Mouse (Mus musculus) heart, postnatal 10 days (tissue): ENCODE data around the gene Ugt1a9. TPM values are rescaled to one million over a fixed set of nuclear protein-coding genes. Genes with fewer than 3 reads are reported as not detected.
"Not testable (repeated sequence)": the region's sequence is repeated elsewhere in the genome, so short reads cannot be mapped to it uniquely, and the experiment has no call there.

Source experiments
- DNase-seq, 2 experiments: peaks; one replicate each; pipeline ENCODE4 v3.0.0; 2021
- intact Hi-C: fragments of 180-260 bp; cut with DNase I; formaldehyde crosslinking; loops from one replicate; pipeline ENCODE4 v1.15.1; 2025
- total RNA-seq, 2 experiments: library from RNA; stranded (reverse); gene quantifications; 2 replicates each; pipeline ENCODE4 v1.2.3; 2021

The Ugt1a9 gene
- total RNA-seq, 2 experiments from 2014 or later = not detected

DNA sequence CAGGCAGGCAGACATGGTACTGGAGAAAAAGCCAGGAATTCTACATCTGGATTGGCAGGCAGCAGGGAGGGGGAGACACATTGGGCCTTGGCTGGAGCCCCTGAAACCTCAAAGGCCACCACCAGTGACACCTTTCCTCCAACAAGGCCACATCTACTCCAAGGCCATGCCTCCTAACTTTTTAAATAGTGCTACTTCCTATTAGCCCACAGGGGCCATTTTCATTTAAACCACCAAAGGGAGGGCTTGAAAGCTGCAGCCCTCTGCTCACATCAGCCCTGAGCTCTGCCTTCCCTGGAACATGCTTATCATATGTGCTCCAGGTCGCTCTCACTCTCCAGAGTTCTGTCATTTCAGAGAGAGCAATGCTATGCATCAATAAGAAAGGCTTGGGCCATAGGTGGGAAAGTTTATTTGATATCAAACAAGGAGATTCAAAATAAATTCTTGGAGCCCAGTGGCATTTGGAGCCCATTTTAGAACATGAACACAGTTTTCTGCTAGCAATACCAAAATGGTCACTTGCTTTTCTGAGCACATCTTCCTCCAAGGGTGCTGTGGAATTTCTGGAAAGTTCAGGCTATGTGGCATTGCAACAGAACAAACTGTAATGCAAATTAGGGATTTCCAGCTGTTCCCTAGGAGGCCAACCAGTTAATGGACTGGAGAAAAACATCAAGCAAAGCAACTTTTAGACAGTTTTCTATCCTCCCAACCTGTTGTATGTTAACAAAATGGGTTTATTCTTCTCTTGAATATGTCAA, 34.2 kb downstream of the Ugt1a9 start:
- intact Hi-C loops = no loop called here

DNA sequence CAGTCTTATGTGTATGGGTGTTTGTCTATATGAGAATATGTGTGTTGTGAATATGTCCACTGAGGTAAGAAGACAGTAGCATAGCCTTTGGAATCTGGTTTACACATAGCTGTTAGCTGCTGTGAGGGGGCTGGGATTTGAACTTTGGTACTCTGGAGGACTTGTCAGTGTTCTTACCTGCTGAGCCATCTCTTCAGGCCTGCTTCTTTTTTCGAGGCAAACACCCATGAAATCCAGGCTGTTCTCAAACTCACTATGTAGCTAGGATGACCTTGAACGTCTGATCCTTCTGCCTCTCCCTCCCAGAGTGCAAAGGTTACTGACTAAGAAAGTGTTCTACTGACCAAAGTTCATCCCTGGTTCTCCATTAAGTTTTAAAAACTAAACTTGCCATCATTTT, 35.1 kb downstream of the Ugt1a9 start:
- no peak for DNase-seq

More for the DNA sequence above, 34.2 kb downstream of the Ugt1a9 start:
- no peak for DNase-seq

DNA sequence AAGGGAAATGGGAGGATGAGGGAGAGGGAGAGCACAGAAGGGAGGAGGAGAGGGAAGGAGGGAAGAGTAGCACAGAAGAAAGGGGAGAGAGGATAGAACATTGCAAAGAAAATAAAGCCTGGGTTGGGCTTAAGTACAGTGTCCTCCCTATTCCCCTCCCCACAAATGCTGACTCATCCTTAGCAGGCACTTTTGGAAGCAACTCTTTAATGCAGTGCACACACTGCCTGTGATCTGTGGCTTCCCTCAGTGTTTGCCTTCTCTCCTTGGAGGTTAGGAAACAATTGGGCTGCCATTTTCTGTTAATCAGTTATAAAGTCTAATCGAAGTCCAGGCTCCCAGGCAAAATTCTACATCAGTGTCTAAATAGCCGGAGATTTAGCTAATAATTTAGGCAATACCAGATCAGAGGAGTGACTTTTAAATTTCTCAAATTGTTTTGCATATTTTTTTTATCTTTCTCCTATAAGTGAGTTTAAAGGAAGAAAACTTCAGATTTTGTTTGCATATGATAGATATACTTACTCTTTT, 38.5 kb downstream of the Ugt1a9 start:
- DNase-seq, intact Hi-C loops: not testable (repeated sequence)

More for the DNA sequence above, 35.1 kb downstream of the Ugt1a9 start:
- intact Hi-C loops = no loop called here

DNA sequence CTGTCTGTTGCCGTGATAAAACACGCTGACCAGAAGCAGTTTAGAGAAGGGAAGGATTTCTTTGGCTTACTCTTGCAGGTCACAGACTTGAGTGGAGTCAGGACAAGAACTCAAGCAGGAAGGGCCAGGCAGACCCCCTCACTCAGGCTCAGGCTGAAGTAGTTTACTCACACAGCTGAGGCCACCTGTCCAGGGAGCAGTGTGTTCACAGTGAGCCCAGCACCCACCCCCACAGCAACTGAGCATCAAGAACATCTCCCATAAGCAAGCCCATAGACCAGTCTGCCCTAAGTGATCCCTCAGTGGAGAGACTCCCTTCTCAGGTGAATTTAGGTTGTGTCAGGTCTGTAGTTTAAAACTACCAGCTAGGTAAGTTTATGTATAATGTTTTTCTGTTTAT, 39.0 kb downstream of the Ugt1a9 start:
- intact Hi-C loops = not testable (repeated sequence)

DNA sequence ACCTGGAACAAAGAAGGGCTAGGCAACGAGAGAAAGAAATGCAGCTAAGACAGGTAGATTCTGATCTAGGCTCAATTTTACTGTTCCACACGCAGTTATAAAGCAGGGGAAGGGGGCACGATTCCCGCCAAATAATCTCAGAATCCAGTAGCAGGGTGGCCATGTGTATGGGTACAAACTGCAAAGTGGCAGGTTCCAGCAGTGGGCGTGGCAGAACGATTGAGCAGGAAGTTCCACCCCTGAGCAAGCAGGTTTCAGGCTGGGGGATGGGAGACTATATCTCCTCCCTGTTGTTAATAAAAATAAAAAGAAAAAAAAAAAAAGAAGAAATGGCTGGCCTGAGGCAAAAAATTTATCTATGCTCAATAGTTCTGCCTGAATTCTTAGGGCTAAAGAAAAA, 42.2 kb downstream of the Ugt1a9 start:
- intact Hi-C loops, DNase-seq: not testable (repeated sequence)

More for the DNA sequence above, 39.0 kb downstream of the Ugt1a9 start:
- not testable (repeated sequence) for DNase-seq

DNA sequence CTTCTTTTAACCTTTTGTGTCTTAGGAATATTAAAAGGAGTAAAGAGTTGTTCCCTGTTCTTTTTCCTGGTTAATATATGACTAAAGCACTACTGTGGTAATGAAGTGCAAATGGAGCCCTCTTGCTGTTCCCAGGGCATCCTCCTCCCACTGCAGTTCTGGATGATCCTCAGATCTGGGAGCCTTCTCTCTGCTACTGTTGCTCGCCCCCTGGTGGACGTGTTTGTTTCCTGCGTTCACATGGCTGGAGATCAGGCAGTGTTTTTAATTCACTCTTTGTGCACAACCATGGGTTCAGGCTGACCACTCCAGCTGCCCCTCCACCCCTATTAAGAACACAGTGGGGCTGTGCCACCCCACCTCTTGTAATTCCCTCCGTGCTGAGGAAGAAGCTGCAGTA, 50.0 kb downstream of the Ugt1a9 start:
- DNase-seq, intact Hi-C loops: not testable (repeated sequence)

DNA sequence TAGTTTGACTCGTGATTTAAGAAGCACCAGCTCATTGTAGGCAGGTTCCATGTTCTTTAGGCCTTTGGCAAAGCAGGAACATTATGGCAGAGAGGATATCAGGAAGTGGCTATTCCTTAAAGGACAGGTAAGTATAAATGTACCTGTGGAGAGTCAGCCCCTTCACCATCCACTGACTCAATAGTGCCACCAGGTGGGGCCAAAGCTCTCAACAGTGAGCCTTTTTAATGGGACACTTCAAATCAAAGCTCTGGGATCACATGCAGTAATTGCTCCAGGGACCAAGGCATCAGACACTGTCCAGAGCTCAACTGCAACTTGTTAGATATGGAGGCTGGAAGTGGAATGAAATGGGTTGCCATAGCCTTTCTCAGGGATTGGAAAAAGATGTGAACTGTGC, 50.9 kb downstream of the Ugt1a9 start:
- intact Hi-C loops, DNase-seq: not testable (repeated sequence)

DNA sequence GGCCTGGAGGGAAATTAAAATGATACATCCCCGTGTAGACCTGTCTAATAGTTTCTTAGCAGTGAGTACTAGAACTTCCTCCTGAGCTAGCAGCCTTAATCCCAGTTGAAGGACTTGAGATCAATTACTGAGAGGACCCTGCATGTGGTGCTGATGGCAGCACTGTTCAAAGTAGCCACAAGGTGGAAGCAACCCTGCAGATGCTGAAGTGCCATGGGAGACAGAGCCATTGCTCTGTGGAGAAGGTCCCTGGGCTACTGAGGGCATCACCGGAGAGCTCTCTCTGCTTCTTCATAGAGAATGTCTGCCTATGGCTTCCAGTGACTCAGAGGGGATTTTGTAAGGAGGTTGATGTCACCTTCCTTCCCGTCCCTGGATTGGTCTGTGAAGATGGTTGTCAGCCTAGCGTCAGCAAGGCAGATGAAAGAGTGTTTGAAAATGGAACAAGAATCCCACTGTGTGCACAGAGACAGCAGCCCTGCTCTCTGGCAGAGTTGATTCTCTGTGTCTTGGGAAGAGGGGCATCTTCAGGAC, 55.3 kb downstream of the Ugt1a9 start:
- intact Hi-C loops, DNase-seq: not testable (repeated sequence)

DNA sequence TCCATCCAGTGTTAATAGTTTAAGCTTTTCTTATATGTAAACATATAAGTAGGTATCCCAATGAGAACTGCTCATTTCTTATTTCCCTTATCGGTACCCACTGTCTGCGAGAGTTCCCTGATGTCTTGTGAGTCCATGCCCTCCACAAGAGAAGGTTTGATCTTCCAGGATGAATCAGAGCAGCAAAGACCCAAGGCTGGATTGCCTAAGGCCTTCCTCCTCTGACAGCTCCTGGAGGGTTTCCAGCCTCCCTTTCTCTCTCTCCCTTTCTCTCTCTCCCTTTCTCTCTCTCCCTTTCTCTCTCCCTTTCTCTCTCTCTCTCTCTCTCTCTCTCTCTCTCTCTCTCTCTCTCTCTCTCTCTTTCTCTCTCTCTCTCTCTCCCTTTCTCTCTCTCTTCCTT, 58.5 kb downstream of the Ugt1a9 start:
- intact Hi-C loops, DNase-seq: not testable (repeated sequence)

DNA sequence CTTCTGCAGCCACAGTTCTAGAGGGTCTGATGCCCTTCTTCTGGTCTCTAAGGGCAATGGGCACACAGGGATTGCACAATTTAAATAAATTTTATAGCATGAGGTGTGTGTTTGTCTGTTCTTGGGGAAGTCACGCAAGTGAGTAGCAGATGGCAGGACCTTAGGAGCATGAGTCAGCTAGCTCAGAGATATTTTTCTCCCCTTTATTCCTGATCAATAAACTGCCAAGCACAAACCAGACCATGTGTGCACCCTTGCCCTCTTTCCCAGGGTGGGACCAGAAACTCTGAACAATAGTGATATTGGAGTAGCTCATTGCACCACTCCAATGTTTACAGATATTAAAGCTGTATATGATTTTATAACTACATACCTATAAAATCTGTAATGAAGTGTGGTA, 59.6 kb downstream of the Ugt1a9 start:
- intact Hi-C loops, DNase-seq: not testable (repeated sequence)

DNA sequence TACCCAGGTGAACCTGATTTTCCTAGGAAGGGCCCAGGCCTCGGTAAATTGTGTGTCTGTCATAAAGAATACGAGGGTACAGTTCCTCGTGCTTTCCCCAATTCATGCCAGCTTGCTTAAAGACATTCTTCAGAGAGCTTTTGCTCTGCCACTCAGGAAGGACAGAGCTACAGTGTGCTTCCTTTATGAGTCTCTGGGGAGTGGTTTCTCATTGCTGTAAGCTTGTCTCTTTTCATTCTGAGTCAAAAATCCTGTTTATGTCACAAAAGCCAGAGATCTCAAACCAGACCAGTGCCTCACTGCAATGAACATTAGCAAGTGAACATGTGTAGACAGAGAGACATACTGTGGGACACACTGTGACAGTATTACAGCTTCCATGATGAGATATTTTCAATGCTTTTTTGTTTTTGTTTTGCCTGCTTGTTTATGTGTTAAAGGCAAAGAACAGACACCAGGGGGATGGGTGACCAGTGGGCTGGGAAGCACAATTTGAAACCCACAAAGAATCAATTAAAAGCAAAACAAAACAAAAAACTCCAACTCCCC, 63.4 kb downstream of the Ugt1a9 start:
- intact Hi-C loops = no loop called here
- DNase-seq = no peak

DNA sequence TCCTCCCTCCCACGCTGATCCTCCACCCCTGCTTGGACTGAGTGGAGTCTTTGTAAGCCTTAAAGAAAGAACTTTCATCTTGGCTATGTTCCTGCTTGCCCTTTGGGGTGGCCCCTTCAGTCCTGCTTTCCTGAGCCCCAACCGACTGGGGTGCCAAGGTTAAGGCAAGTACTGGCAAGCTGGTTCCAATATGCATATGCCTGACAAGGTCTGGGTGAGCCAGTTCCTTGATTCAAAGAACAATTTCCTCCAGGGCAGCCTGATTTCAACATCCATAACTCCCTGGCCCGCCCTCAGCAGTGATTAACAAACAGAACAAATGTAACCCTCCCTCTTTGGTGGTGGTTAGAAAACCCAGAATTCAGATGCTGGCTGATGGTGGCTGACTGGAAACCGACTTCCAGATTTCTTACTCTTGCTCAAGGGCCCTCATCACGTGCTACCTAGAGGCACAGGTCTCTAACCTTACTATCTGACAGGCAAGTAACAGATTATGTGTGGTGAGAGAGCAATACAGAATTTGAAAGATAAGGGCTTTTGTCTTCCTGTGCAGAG, 63.9 kb downstream of the Ugt1a9 start, which contains the start of gene Ugt1a6a:
TSS of gene Ugt1a6a (plus strand) at position 353 of the 555 bp plus-strand sequence.
- DNase-seq = peak; percentile 20 to 22
- intact Hi-C loops = not testable (repeated sequence)

DNA sequence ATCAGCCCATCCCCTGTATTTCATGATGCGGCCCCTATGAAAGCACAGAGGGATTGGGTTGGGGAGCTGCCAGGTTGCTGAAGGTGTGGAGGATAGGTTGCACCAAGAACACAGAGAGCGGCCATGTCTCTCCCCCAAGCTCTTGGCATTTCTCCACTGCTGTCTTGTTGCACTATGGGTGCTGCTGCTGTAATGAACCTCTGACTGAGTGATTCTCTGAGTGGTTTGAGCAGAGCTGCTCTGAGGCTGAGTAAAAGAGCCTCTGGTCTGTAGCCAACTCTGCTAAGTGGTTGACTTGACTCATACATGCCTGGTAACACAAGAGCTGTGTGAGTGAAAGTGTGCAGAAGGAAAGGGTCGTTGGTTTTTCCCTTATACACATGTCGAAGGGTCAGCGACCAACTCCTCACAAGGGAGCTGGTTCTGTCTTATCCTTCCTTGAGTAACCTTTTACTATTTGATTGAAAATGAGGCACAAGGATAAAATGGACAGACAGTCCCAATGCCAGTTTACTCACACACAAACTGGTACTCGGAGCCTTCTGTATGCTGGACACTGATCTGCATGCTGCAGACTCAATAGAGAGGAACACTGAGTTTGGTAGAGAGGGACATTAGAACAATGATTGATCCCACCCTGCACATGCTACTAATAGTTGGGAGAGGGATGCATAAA, 64.8 kb downstream of the Ugt1a9 start:
- intact Hi-C loops, DNase-seq: not testable (repeated sequence)

DNA sequence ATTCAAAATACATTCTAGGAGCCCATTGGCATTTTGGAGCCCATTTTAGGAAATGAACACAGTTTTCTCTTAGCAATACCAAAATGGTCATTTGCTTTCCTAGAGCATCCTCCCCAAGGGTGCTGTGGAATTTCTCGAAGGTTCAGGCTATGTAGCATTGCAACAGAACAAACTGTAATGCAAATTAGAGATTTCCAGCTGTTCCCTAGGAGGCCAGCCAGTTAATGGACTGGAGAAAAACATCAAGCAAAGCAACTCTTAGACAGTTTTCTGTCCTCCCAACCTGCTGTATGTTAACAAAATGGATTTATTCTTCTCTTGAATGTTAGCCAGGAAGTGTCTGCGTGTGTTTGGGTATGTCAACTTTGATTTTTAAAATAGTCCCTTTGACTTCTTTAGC, 66.0 kb downstream of the Ugt1a9 start:
- intact Hi-C loops = no loop called here
- DNase-seq = peak; percentile 27 to 33

DNA sequence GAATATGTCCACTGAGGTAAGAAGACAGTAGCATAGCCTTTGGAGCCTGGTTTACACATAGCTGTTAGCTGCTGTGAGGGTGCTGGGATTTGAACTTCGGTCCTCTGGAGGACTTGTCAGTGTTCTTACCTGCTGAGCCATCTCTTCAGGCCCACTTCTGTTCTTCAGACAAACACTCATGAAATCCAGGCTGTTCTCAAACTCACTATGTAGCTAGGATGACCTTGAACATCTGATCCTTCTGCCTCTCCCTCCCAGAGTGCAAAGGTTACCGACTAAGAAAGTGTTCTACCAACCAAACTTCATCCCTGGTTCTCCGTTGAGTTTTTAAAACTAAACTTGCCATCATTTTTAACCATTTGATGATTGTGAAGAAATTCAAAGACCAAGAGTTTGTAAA, 66.7 kb downstream of the Ugt1a9 start:
- no peak for DNase-seq
- intact Hi-C loops = no loop called here

DNA sequence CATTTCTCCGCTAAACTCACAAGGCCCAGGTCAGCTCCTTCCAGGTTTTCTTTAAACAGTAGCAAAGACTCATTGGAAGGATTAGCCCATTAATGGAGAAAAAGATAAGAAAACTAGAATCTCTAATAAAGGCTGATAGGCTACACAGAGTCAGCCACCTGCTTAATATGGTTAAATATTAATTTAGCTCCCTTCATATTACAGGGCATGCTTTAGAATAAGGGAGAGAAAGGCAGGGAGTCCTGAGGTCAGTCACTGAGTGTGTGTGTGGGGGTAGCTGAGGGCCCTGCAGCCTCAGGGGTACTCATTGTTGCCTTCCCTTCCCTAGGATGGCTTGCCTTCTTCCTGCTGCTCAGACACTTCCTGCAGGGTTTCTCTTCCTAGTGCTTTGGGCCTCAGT, 67.5 kb downstream of the Ugt1a9 start:
- no peak for DNase-seq
- intact Hi-C loops = no loop called here

DNA sequence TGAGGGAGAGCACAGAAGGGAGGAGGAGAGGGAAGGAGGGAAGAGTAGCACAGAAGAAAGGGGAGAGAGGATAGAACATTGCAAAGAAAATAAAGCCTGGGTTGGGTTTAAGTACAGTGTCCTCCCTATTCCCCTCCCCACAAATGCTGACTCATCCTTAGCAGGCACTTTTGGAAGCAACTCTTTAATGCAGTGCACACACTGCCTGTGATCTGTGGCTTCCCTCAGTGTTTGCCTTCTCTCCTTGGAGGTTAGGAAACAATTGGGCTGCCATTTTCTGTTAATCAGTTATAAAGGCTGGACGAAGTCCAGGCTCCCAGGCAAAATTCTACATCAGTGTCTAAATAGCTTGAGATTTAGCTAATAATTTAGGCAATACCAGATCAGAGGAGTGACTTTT, 69.9 kb downstream of the Ugt1a9 start:
- DNase-seq, intact Hi-C loops: not testable (repeated sequence)

DNA sequence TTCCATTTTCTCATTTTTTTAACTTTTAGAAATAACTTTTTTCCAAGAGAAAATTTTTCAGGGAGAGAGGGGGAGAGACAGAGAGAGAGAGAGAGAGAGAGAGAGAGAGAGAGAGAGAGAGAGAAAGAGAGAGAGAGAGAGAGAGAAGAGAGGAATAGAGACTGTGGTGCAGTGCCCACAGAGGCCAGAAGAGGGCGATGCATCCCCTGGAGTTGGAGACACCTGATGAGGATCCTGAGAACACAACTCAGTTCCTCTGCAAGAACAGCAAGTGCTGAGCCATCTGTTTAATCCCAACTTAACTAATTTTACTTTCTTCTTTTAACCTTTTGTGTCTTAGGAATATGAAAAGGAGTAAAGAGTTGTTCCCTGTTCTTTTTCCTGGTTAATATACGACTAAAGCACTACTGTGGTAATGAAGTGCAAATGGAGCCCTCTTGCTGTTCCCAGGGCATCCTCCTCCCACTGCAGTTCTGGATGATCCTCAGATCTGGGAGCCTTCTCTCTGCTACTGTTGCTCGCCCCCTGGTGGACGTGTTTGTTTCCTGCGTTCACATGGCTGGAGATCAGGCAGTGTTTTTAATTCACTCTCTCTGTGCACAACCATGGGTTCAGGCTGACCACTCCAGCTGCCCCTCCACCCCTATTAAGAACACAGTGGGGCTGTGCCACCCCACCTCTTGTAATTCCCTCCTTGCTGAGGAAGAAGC, 73.5 kb downstream of the Ugt1a9 start:
- intact Hi-C loops = not testable (repeated sequence)

DNA sequence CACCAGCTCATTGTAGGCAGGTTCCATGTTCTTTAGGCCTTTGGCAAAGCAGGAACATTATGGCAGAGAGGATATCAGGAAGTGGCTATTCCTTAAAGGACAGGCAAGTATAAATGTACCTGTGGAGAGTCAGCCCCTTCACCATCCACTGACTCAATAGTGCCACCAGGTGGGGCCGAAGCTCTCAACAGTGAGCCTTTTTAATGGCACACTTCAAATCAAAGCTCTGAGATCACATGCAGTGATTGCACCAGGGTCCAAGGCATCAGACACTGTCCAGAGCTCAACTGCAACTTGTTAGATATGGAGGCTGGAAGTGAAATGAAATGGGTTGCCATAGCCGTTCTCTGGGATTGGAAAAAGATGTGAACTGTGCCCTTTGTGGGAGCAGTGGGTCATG, 74.7 kb downstream of the Ugt1a9 start:
- DNase-seq, intact Hi-C loops: not testable (repeated sequence)

More for the DNA sequence above, 73.5 kb downstream of the Ugt1a9 start:
- peak in 1 of 2 experiments; percentile 52 for DNase-seq

DNA sequence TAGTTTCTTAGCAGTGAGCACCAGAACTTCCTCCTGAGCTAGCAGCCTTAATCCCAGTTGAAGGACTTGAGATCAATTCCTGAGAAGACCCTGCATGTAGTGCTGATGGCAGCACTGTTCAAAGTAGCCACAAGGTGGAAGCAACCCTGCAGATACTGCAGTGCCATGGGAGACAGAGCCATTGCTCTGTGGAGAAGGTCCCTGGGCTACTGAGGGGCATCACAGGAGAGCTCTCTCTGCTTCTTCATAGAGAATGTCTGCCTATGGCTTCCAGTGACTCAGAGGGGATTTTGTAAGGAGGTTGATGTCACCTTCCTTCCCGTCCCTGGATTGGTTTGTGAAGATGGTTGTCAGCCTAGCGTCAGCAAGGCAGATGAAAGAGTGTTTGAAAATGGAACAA, 79.5 kb downstream of the Ugt1a9 start:
- intact Hi-C loops = loop anchor here (5.0 kb wide), 1 partner anchor 127 kb away; the partner anchor contains the start of genes Hjurp and Trpm8
- DNase-seq = not testable (repeated sequence)
